Mouse (Mus musculus): ENCODE results near the gene Etnk2.

The Etnk2 gene

GRCm38 (mm10) chr1:133418164-133418800 lies 54.9 kb downstream of the Etnk2 start:
- peak; percentile 92 for DNase-seq

GRCm38 (mm10) chr1:133419178-133419834 lies 55.9 kb downstream of the Etnk2 start:
- DNase-seq: peak; percentile 7

- DNase-seq: peak; percentile 51
Observed at GRCm38 (mm10) chr1:133420491-133420890, 57.1 kb downstream of the Etnk2 start.

GRCm38 (mm10) chr1:133421061-133421460 lies 57.7 kb downstream of the Etnk2 start:
- peak; percentile 11 for DNase-seq

GRCm38 (mm10) chr1:133421975-133422570 lies 58.7 kb downstream of the Etnk2 start:
- no peak for DNase-seq

GRCm38 (mm10) chr1:133422615-133423161 lies 59.3 kb downstream of the Etnk2 start:
- DNase-seq: peak; percentile 75

- DNase-seq: peak; percentile 53
Observed at GRCm38 (mm10) chr1:133423166-133423542, 59.8 kb downstream of the Etnk2 start.

GRCm38 (mm10) chr1:133423543-133424480 lies 60.4 kb downstream of the Etnk2 start, which contains the start of gene Sox13:
TSS of gene Sox13 (minus strand) at chr1:133424377.
- peak; percentile 84 for DNase-seq

- no peak for DNase-seq
Observed at GRCm38 (mm10) chr1:133424547-133425140, 61.3 kb downstream of the Etnk2 start.

All from kidney, adult 18-20 months (tissue).